Mouse (Mus musculus) ovary, postnatal 14 days (tissue): ENCODE measurements at regions not wholly inside any gene's neighbourhood (a gene's known extent, or its start where the extent isn't known, plus 50 kb on each side); places are given as distances from the start of the nearest gene placed in this dataset.

Experiments
- DNase-seq: peaks from one replicate; pipeline ENCODE4 v3.0.0; 2022; ENCODE audit warnings: low spot score

- DNase-seq = no peak
Measured at GRCm38 (mm10) chr10:8667244-8667643, 148.6 kb upstream of the Ust start.

GRCm38 (mm10) chr10:8658934-8659294 is 140.3 kb upstream of the Ust start:
- DNase-seq = no peak

GRCm38 (mm10) chr10:8658024-8658933 is 139.7 kb upstream of the Ust start:
- peak; percentile 4 for DNase-seq

GRCm38 (mm10) chr10:8657176-8658023 is 138.8 kb upstream of the Ust start:
- no peak for DNase-seq

- no peak for DNase-seq
Measured at GRCm38 (mm10) chr10:8653651-8654050, 135.0 kb upstream of the Ust start.

GRCm38 (mm10) chr10:8642266-8642665 is 123.6 kb upstream of the Ust start:
- no peak for DNase-seq

GRCm38 (mm10) chr10:8624229-8624911 is 105.7 kb upstream of the Ust start:
- no peak for DNase-seq

- DNase-seq = no peak
Measured at GRCm38 (mm10) chr10:8618676-8619075, 100.1 kb upstream of the Ust start.

- no peak for DNase-seq
Measured at GRCm38 (mm10) chr10:8615452-8616025, 96.9 kb upstream of the Ust start.

GRCm38 (mm10) chr10:8589871-8590533 is 71.4 kb upstream of the Ust start:
- no peak for DNase-seq

GRCm38 (mm10) chr10:8589106-8589505 is 70.5 kb upstream of the Ust start:
- no peak for DNase-seq

GRCm38 (mm10) chr10:8584389-8584908 is 65.8 kb upstream of the Ust start:
- no peak for DNase-seq

- DNase-seq = no peak
Measured at GRCm38 (mm10) chr10:8583552-8584388, 65.1 kb upstream of the Ust start.

GRCm38 (mm10) chr10:8580298-8580697 is 61.7 kb upstream of the Ust start:
- no peak for DNase-seq

GRCm38 (mm10) chr10:8577642-8578356 is 59.2 kb upstream of the Ust start:
- DNase-seq = no peak
